Mouse (Mus musculus) large intestine, adult 2 months (tissue): Measurements from ENCODE around the gene Vmn1r50. TPM values are rescaled to one million over a fixed set of nuclear protein-coding genes. Genes with fewer than 3 reads are reported as not detected.
"Not testable (repeated sequence)": the region's sequence is repeated elsewhere in the genome, so short reads cannot be mapped to it uniquely, and the experiment has no call there.

Experiments used
- DNase-seq: peaks from one replicate; pipeline ENCODE4 v3.0.0-alpha.2; 2012; ENCODE audit warnings: low read depth, low spot score
- WGBS: fragments of 180-500 bp; shearing (Covaris S2); methylation state at CpG from one replicate; pipeline ENCODE4 v1.1.7; 2018; 5-methylcytosine and 5-hydroxymethylcytosine counted together
- polyA plus RNA-seq: library from polyadenylated mRNA; depleted of rRNA; stranded (reverse); fragments of >200 nt; gene quantifications from 2 replicates; pipeline ENCODE4 v1.2.3, GENCODE M21; 2012; rRNA removed

The Vmn1r50 gene
- polyA plus RNA-seq: not detected in 2 replicates

DNA sequence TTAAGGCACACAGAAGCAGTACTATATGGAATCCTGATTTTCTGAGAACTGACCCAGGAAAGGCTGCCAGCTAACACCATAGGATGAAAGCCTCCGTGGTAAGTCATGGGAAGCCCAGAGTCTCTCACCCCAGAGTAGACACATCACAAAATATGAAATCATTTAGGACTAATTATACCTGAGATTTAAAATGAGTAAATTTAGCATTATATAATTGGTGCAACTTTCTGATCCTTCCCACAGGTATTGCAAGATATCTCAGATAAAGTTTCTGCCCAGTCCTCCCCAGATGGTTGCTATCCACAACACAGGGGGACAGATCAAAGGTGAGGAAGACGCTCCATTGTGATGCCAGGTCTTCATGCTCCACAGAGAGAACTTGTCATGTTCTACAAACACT is at the start of gene Vmn1r50:
Gene Vmn1r50, plus strand, starts transcription at position 301 of the 400 bp plus-strand sequence.
- DNase-seq: no peak
- 38% methylated on average over 2 of the region's 2 CpGs for WGBS

DNA sequence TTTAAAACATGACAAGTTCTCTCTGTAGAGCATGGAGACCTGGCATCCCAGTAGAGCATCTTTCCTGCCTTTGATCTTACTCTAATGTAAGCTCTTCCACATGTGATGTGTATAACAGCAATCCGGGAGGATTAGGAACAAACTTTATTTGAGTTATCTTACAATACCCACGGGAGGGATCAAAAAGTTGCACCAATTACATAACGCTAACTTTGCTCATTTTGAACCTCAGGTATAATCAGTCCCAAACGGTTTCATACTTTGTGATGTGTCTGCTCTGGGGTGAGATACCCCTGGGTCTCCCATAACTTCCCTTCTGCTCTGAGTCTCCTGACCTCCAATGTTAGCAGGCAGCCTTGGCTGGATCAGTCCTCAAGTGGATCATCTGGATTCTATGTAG is 22.8 kb upstream of the Vmn1r50 start, which contains the start of gene Vmn1r49:
Gene Vmn1r49, minus strand, starts transcription at position 101 of the 400 bp plus-strand sequence.
- 71% methylated on average over 4 of the region's 4 CpGs for WGBS
- no peak for DNase-seq

DNA sequence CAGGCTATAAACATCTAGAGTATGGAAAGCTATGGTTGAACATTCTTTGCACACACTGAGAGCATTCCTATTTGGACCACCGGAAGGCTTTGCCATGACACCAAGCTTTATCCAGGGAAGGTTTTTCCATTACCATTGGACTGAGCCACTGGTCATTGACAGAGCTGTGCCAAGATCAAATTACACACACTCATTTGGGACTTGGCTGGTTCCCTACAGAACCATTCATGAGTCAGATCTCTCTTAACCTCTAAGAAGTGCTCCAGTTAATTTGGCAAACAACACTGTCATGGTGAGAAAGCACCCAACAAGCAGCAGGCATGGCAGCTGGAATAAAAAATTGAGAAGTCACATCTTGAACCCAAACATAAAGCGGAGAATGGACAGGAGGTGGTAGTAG is 664 bp upstream of the Vmn1r50 start:
- DNase-seq: no peak
- 89% methylated on average over 2 of the region's 2 CpGs for WGBS

DNA sequence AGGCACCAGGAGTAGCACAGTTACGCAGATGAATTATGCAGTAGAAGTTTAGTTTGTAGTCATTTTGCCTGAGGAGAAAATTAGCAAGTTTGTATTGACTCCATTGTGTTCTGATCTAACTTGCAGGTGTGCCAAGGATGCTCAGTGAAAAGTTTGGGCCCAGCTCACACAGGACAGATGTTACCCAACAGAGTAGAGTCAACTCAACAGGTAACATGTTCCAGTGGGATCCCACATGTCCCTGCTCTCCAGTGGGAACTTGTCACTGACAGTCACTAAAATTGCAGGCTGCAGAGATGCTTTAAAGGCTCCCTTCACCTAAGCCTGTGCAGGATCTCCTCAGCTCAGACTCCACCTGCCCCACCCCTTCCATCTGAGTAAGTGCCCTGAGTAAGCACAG is 21.1 kb downstream of the Vmn1r50 start, which contains the start of gene Vmn1r51:
Gene Vmn1r51, plus strand, starts transcription at position 301 of the 400 bp plus-strand sequence.
- not testable (repeated sequence) for DNase-seq
- 88% methylated on average over 1 of the region's 1 CpGs for WGBS

Other genes starting within 250 kb of the Vmn1r50 start
- gene Vmn1r42, start 225.0 kb upstream of the Vmn1r50 start, polyA plus RNA-seq: not detected in 2 replicates
- 0.01 TPM in 1 of 2 replicates, not detected in the other for gene Vmn1r43, start 225.0 kb upstream of the Vmn1r50 start, polyA plus RNA-seq
- not detected in 2 replicates for gene Vmn1r44, start 217.8 kb upstream of the Vmn1r50 start, polyA plus RNA-seq
- gene Vmn1r45, start 160.8 kb upstream of the Vmn1r50 start, polyA plus RNA-seq: not detected in 2 replicates
- gene Vmn1r46, start 132.1 kb upstream of the Vmn1r50 start, polyA plus RNA-seq: not detected in 2 replicates
- not detected in 2 replicates for gene Vmn1r47, start 85.3 kb upstream of the Vmn1r50 start, polyA plus RNA-seq
- not detected in 2 replicates for gene Vmn1r48, start 64.6 kb upstream of the Vmn1r50 start, polyA plus RNA-seq
- not detected in 2 replicates for gene Vmn1r49, start 22.9 kb upstream of the Vmn1r50 start, polyA plus RNA-seq
- not detected in 2 replicates for gene Vmn1r51, start 21.2 kb downstream of the Vmn1r50 start, polyA plus RNA-seq
- gene Vmn1r52, start 73.4 kb downstream of the Vmn1r50 start, polyA plus RNA-seq: not detected in 2 replicates
- not detected in 2 replicates for gene V1ra8, start 101.4 kb downstream of the Vmn1r50 start, polyA plus RNA-seq
- 0.14 TPM in 1 of 2 replicates, not detected in the other for gene Vmn1r53, start 123.0 kb downstream of the Vmn1r50 start, polyA plus RNA-seq
- not detected in 2 replicates for gene Vmn1r54, start 144.9 kb downstream of the Vmn1r50 start, polyA plus RNA-seq
- gene BC048671, start 199.8 kb downstream of the Vmn1r50 start, polyA plus RNA-seq: not detected in 2 replicates
- 0.12 and 0.45 TPM in 2 replicates for gene Chst13, start 223.8 kb downstream of the Vmn1r50 start, polyA plus RNA-seq
- gene Uroc1, start 231.9 kb downstream of the Vmn1r50 start, polyA plus RNA-seq: 0.03 TPM in 1 of 2 replicates, not detected in the other